Mouse (Mus musculus): ENCODE results near the gene Cmtm5. TPM values are rescaled to one million over a fixed set of nuclear protein-coding genes. Genes with fewer than 3 reads are reported as not detected.
"Not testable (repeated sequence)": the region's sequence is repeated elsewhere in the genome, so short reads cannot be mapped to it uniquely, and the experiment has no call there.

The Cmtm5 gene
- polyA plus RNA-seq, 1 experiment from 2014 or later = 2.3 TPM

DNA sequence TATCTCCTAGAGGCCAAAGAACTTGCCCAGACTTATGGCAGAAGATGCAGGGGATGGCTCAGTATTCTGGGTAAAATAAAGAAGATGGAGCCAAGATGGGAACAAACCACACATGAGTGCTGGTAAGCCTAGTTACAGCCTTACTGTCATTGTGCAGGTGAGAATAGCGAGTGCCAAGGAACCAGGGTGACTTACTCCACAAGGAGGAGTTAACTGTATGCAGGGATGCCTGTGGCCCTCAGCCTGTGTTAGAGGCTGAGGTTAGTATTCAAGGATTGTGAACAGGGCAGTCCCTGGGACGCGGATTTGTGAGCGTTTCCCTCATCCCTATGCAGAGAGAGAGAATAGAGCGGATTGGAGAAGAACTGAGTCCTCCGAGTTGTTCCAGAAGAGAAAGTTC, 15.5 kb downstream of the Cmtm5 start:
- WGBS = 86% methylated on average over 6 of the region's 6 CpGs
- ATAC-seq = no peak
- H3K9me3 ChIP-seq = no peaks in the 10 kb centered on the region
- no peaks in the 10 kb centered on the region for H3K36me3 ChIP-seq
- H3K4me3 ChIP-seq (replicated peaks) = no peak overlapping the region
- H3K9ac ChIP-seq = no peak overlapping the region
- H3K4me2 ChIP-seq (replicated peaks) = no peak overlapping the region
- H3K27me3 ChIP-seq (replicated peaks) = no peaks in the 10 kb centered on the region
- H3K4me1 ChIP-seq (replicated peaks) = no peaks in the 10 kb centered on the region
- no peak overlapping the region for H3K27ac ChIP-seq

DNA sequence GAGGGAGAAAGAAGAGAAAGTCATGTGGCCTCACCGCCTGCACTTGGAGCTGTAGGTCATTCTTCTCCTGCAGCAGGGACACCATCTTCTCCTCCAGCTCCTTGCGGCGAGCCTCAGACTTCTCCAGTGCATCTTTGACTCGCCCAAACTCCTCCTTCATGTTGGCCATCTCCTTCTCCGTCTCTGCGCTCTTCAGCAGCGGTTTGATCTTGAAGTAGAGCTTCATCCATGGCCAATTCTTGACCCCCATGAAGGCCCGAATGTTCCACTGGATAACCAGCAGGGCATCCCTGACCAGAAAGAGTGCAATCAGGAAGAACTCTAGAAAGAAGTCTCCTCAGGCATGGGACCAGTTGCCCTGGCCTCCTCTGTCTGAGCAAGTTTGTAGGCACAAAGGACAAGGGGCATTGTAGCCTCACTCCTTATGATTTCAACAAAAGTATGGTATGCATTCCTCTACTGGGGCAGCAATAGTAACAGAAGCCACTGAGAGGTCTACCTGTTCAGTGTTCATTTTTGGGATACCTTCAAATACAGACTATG, 17.7 kb downstream of the Cmtm5 start:
- Histone ChIP-seq H3K9me3 (no peaks in the 10 kb centered on the region), H3K4me3 (replicated peaks) (no peak overlapping the region), H3K4me2 (replicated peaks) (no peak overlapping the region), H3K27me3 (replicated peaks) (no peaks in the 10 kb centered on the region), H3K36me3 (no peaks in the 10 kb centered on the region), H3K9ac (no peak overlapping the region), H3K4me1 (replicated peaks) (no peaks in the 10 kb centered on the region), H3K27ac (no peak overlapping the region)
- no peak for ATAC-seq
- WGBS = 89% methylated on average over 8 of the region's 8 CpGs

GRCm38 (mm10) chr14:54954474-54954873, 18.4 kb downstream of the Cmtm5 start:
- 80% methylated on average over 3 of the region's 3 CpGs for WGBS
- no peaks in the 10 kb centered on the region for H3K27me3 ChIP-seq (replicated peaks)
- no peaks in the 10 kb centered on the region for H3K9me3 ChIP-seq
- H3K9ac ChIP-seq = no peak overlapping the region
- no peak overlapping the region for H3K4me3 ChIP-seq (replicated peaks)
- no peak overlapping the region for H3K4me2 ChIP-seq (replicated peaks)
- H3K27ac ChIP-seq = no peak overlapping the region
- H3K36me3 ChIP-seq = no peaks in the 10 kb centered on the region
- H3K4me1 ChIP-seq (replicated peaks) = no peaks in the 10 kb centered on the region
- no peak for ATAC-seq

DNA sequence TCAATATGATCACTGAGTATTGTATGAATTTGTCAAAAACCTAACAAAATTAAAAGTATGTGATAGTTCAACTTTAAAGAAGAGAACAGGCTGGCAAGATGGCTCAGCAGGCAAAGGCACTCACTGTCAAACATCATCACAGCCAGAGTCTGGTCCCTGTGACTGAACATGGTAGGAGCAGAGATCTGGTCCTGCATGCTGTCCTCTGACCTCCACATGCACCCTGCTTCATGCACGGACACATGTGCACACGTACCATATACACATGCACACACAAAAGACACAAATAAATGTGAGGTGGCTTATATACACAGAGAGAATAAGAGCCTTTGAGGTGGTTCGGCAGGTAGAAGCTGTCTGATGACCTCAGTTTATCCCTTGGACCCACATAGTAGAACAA, 19.4 kb downstream of the Cmtm5 start:
- no peak overlapping the region for H3K4me3 ChIP-seq (replicated peaks)
- H3K27me3 ChIP-seq (replicated peaks) = no peaks in the 10 kb centered on the region
- H3K27ac ChIP-seq = no peak overlapping the region
- no peaks in the 10 kb centered on the region for H3K36me3 ChIP-seq
- 87% methylated on average over 3 of the region's 3 CpGs for WGBS
- no peak for ATAC-seq
- no peaks in the 10 kb centered on the region for H3K9me3 ChIP-seq
- H3K4me2 ChIP-seq (replicated peaks) = no peak overlapping the region
- H3K4me1 ChIP-seq (replicated peaks) = no peaks in the 10 kb centered on the region
- no peak overlapping the region for H3K9ac ChIP-seq

GRCm38 (mm10) chr14:54956533-54956932, 20.5 kb downstream of the Cmtm5 start:
- Histone ChIP-seq H3K27me3 (replicated peaks) (no peaks in the 10 kb centered on the region), H3K4me1 (replicated peaks) (no peaks in the 10 kb centered on the region), H3K9ac (no peak overlapping the region), H3K4me2 (replicated peaks) (no peak overlapping the region), H3K4me3 (replicated peaks) (no peak overlapping the region), H3K36me3 (no peaks in the 10 kb centered on the region), H3K9me3 (no peaks in the 10 kb centered on the region), H3K27ac (no peak overlapping the region)
- WGBS = 85% methylated on average over 9 of the region's 9 CpGs
- no peak for ATAC-seq

DNA sequence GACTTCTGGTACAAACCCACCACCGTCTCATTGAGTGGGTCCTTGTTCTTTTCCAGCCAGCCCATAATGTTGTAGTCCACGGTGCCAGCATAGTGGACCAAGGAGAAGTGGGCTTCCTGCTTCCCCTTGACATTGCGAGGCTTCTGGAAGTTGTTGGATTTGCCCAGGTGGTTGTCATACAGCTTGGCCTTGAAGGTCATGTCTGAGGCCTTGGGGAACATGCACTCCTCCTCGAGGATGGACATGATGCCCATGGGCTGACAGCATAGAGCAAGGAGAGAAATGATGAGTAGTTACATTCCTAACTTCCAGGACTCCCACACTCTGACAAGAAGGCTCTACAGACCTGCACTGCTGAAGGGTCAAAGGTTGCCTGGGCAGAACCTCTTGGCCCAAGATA, 22.4 kb downstream of the Cmtm5 start:
- WGBS = 84% methylated on average over 4 of the region's 4 CpGs
- no peak overlapping the region for H3K4me2 ChIP-seq (replicated peaks)
- no peaks in the 10 kb centered on the region for H3K27me3 ChIP-seq (replicated peaks)
- H3K9me3 ChIP-seq = no peaks in the 10 kb centered on the region
- ATAC-seq = no peak
- no peak overlapping the region for H3K4me3 ChIP-seq (replicated peaks)
- no peak overlapping the region for H3K9ac ChIP-seq
- no peak overlapping the region for H3K27ac ChIP-seq
- H3K4me1 ChIP-seq (replicated peaks) = no peaks in the 10 kb centered on the region
- no peaks in the 10 kb centered on the region for H3K36me3 ChIP-seq

DNA sequence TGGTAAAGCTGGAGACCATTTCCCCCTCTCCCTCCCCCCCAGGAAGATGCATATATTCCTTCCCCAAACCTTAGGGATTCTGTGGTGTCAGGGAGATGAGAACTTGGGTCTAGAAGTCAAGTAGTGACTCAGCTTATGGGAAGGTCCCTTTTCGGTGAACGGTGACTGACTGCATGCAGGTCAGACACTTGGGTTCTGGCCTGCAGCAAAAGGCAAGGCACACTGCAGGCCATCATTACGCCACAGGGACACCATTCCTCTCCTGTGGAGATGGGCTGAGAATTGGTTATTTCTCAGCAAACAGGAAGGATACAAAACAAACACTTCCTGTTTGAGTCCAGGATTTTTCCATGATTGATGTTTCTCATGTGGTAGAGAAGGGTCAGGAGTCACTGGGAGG, 23.1 kb downstream of the Cmtm5 start:
- Histone ChIP-seq H3K4me3 (replicated peaks) (no peak overlapping the region), H3K36me3 (no peaks in the 10 kb centered on the region), H3K9me3 (no peaks in the 10 kb centered on the region), H3K27me3 (replicated peaks) (no peaks in the 10 kb centered on the region), H3K4me2 (replicated peaks) (no peak overlapping the region), H3K9ac (no peak overlapping the region), H3K4me1 (replicated peaks) (no peaks in the 10 kb centered on the region), H3K27ac (no peak overlapping the region)
- 91% methylated on average over 3 of the region's 3 CpGs for WGBS
- ATAC-seq = no peak

- not testable (repeated sequence) for H3K9ac ChIP-seq; H3K27me3 ChIP-seq (replicated peaks); H3K4me3 ChIP-seq (replicated peaks); H3K4me1 ChIP-seq (replicated peaks); H3K4me2 ChIP-seq (replicated peaks); H3K9me3 ChIP-seq; H3K27ac ChIP-seq; ATAC-seq; H3K36me3 ChIP-seq
- WGBS = 90% methylated on average over 12 of the region's 12 CpGs
Measured at GRCm38 (mm10) chr14:54959853-54960613, 24.0 kb downstream of the Cmtm5 start.

- 62% methylated on average over 10 of the region's 10 CpGs for WGBS
- no peak overlapping the region for H3K4me2 ChIP-seq (replicated peaks)
- H3K9ac ChIP-seq = no peak overlapping the region
Measured at GRCm38 (mm10) chr14:54960769-54961168, 24.7 kb downstream of the Cmtm5 start.

DNA sequence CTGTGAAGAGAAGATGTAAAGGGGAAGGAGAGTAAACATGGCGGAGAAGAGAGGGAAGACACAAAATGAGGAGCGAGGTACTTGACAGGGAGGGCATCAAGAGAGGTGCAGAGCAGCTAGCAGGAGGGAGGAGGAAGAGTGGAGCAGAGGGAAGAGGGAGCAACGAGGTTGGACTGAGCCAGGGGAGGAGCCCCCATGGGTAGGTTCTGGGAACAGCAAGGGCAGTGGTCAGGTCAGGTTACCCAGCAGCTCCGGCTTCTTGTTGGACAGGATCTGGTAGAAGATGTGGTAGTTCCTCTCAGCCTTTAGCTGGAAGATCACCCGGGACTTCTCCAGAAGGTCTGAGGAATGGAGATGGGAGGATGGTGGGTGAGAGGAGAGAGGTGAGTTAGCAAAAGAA, 25.4 kb downstream of the Cmtm5 start:
- no peak overlapping the region for H3K4me2 ChIP-seq (replicated peaks)
- 73% methylated on average over 5 of the region's 5 CpGs for WGBS
- no peak overlapping the region for H3K4me3 ChIP-seq (replicated peaks)
- no peaks in the 10 kb centered on the region for H3K36me3 ChIP-seq
- H3K27ac ChIP-seq = no peak overlapping the region
- ATAC-seq = no peak
- H3K9ac ChIP-seq = no peak overlapping the region
- H3K27me3 ChIP-seq (replicated peaks) = no peaks in the 10 kb centered on the region
- H3K4me1 ChIP-seq (replicated peaks) = no peaks in the 10 kb centered on the region
- H3K9me3 ChIP-seq = no peaks in the 10 kb centered on the region

More at GRCm38 (mm10) chr14:54960769-54961168, 24.7 kb downstream of the Cmtm5 start:
- ATAC-seq = no peak
- no peaks in the 10 kb centered on the region for H3K36me3 ChIP-seq
- H3K27me3 ChIP-seq (replicated peaks) = no peaks in the 10 kb centered on the region
- H3K4me3 ChIP-seq (replicated peaks) = no peak overlapping the region
- no peak overlapping the region for H3K27ac ChIP-seq
- H3K9me3 ChIP-seq = no peaks in the 10 kb centered on the region
- no peaks in the 10 kb centered on the region for H3K4me1 ChIP-seq (replicated peaks)

- no peak overlapping the region for H3K9ac ChIP-seq
- no peak overlapping the region for H3K27ac ChIP-seq
- no peaks in the 10 kb centered on the region for H3K36me3 ChIP-seq
- H3K9me3 ChIP-seq = no peaks in the 10 kb centered on the region
- H3K4me3 ChIP-seq (replicated peaks) = no peak overlapping the region
- WGBS = 77% methylated on average over 7 of the region's 7 CpGs
- H3K4me1 ChIP-seq (replicated peaks) = no peaks in the 10 kb centered on the region
- H3K4me2 ChIP-seq (replicated peaks) = no peak overlapping the region
- ATAC-seq = no peak
- H3K27me3 ChIP-seq (replicated peaks) = no peaks in the 10 kb centered on the region
Measured at GRCm38 (mm10) chr14:54962714-54963113, 26.7 kb downstream of the Cmtm5 start.

- ATAC-seq = no peak
- H3K4me3 ChIP-seq (replicated peaks) = no peak overlapping the region
- no peaks in the 10 kb centered on the region for H3K4me1 ChIP-seq (replicated peaks)
- H3K9me3 ChIP-seq = no peaks in the 10 kb centered on the region
- no peaks in the 10 kb centered on the region for H3K36me3 ChIP-seq
- no peak overlapping the region for H3K4me2 ChIP-seq (replicated peaks)
- H3K9ac ChIP-seq = no peak overlapping the region
- H3K27ac ChIP-seq = no peak overlapping the region
- H3K27me3 ChIP-seq (replicated peaks) = no peaks in the 10 kb centered on the region
- 89% methylated on average over 11 of the region's 11 CpGs for WGBS
Measured at GRCm38 (mm10) chr14:54963727-54964126, 27.7 kb downstream of the Cmtm5 start.

- Histone ChIP-seq H3K9me3 (no peaks in the 10 kb centered on the region), H3K27ac (no peak overlapping the region), H3K4me2 (replicated peaks) (no peak overlapping the region), H3K36me3 (no peaks in the 10 kb centered on the region), H3K27me3 (replicated peaks) (no peaks in the 10 kb centered on the region), H3K9ac (no peak overlapping the region), H3K4me3 (replicated peaks) (no peak overlapping the region), H3K4me1 (replicated peaks) (no peaks in the 10 kb centered on the region)
- WGBS = 75% methylated on average over 15 of the region's 15 CpGs
- ATAC-seq = no peak
Measured at GRCm38 (mm10) chr14:54965044-54965443, 29.0 kb downstream of the Cmtm5 start.
